Mouse (Mus musculus) induced T-regulatory cell, adult 2 months (primary cell): ENCODE data around the gene Fgfr2.

Source experiments
- DNase-seq: peaks from one replicate; pipeline ENCODE4 v3.0.0-alpha.2; 2012; ENCODE audit warnings: low read depth

The Fgfr2 gene

DNA sequence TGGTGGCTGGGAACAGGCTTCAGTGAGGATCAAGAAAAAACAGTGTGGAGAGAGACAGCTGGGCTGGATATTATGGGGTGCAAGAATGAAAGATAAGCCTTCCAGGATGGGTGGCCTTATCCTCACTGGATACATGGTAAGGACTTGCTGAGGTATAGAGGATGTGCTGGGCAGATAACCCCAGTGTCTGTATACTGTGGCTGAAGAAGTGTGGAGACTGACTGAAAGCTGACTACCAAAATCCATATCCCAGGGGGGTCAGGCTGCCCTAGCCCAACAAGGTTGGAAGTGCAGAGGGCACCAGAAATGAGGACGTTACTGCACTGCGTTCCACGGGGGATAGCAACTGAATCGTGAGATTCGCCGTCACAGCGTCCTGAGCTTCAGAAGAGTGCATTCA, 2742.8 kb downstream of the Fgfr2 start:
- no peak for DNase-seq

GRCm38 (mm10) chr7:130379886-130380285, 2743.3 kb downstream of the Fgfr2 start:
- DNase-seq, result no peak

- no peak for DNase-seq
These were observed 2744.8 kb downstream of the Fgfr2 start for GRCm38 (mm10) chr7:130378308-130378707.

GRCm38 (mm10) chr7:130374311-130374710, 2748.8 kb downstream of the Fgfr2 start:
- DNase-seq, result no peak

DNA sequence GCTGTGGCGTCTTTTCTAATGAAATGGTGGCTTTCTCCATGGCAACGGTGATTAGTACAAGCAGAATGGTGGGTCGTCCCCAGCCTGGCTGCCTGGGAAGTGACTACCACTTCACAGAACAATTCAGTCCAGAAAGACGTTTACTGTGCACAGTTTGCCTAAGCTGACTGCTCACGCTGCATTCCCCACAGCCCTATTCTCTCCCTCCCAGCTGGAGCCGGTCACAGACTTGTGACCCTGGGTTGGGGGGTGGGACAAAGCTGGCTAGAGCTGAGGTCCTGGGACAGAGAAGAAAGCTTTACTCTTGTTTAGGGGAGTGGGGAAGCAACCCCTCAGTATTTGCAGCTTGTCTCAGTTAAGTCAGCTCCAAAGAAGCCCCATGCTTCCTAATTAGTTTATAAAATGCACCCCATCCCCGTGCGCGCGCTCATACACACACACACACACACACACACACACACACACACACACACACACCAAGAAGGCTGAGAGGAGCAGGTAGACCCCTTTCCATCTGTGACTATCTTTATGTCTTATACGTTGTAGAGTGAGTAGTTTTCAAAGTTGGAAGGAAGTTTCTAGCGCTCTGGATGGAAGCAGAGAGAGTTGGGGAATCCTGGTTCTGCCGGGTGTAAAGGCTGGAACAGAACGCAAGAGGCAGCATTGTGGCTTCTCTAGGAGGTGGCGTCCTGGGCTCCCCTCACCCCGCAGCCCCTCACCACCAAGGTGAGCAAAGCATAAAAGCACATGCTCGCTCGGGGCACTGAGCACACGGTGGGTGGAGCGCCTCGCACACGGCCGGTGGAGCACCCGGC, 2754.1 kb downstream of the Fgfr2 start:
- no peak for DNase-seq

DNA sequence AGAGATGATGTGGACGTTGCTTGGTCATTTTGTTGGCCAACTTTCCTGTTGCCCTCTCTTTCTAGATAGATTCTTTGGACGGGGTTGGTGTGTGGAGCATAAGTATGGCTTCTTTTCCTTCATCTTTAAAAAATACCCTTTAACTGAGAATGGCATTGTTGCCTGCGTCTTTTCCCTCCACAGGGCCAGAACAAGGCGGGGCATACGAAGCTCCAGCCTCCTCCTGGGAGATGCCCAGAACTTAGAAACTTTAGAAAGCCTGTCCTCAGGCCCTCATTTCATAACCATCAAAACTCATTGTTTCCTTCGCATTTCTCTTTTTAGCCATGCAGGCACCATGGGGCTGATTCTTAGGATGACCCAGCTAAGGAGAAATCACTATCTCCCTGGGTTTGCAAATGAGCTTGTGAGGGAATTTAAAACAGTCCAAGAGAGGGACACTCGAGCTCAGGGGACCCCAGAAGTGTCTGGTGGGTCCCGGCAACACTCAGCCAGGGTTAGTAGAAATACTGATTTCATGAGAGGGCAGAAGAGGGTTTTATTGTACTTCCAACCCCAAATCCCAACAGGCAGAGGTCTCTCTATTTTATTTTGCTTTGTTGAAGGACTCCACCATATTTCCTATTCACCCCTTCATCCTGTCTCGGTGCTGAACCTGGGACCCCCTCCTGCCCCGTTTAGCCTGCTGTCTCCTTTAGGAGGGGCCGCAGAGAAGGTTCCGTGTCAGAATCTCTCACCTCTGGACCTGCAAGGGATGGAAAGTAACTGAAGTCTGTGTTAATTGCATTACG, 2754.9 kb downstream of the Fgfr2 start:
- no peak for DNase-seq

DNA sequence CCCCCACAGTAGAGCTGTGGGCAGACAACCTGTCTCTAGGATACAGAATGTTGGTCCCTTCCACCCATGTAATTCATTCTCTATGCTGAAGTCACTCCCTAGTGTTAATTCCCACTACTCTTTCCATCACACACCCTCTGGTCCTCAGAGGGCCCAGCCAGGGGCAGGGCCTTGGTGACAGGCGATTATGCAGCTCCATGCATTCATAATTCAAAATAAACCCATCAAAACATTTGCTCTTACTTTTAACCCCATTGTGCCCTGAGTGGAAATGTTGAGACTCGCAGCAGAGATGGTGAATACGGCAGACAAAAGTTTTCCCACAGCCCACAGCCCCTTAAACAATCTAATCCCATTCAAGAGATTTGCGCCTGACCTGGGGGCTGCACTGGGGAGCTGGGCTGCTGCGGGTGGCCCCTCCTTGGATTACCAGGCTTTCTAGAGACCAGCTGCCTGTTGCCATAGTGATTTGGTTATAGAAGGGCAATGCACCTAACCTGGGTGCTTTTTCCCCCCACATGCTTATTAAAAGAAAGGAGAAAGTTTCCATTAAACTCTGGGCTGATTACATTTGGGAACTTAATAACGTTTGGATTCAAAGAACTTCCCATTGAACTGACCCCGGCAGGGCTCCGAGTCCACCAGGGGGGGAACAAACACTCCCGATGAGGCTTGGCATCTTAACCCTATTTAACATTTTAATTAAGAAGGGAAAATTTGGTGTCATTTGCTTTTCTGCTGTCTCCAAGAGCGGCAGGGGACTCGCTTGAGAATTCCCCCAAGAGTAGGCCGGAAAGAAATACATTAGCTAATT, 2755.7 kb downstream of the Fgfr2 start:
- DNase-seq, result no peak

GRCm38 (mm10) chr7:130365711-130366110, 2757.4 kb downstream of the Fgfr2 start:
- no peak for DNase-seq

DNA sequence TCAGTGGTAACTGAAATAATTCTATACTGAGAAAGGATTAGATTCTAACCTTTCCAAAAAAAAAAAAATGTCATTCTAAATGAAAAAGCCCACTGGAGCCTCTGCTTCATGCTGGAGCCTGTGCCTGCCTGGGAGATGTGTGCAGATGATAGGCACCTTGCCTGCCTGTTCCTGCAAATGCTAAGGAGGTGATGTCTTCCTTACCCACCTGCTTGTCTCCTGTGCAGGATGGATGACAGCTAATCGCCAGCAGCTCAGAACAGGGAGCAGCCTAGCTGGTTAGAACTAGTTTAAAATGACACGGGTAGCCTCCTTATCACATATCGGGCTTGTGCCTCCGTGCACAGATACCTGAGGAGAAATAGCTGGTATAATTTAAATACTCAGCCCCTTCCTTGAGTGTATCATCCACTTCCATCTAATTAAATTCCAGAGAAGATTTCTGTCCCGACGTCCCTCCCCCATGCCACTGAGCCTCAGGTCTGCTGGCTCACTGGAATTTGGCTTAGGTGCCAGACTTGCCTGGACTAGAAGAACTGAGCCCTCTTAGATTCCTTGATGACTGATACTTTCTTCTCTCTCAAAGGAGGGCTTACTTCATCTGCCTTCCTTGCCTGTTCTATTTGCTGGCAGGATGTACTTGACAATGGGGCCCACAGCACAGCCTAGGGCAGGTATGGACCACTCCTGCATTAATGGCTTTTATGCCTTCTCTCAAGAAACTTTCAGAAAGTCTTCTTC, 2782.6 kb downstream of the Fgfr2 start:
- DNase-seq, result no peak

DNA sequence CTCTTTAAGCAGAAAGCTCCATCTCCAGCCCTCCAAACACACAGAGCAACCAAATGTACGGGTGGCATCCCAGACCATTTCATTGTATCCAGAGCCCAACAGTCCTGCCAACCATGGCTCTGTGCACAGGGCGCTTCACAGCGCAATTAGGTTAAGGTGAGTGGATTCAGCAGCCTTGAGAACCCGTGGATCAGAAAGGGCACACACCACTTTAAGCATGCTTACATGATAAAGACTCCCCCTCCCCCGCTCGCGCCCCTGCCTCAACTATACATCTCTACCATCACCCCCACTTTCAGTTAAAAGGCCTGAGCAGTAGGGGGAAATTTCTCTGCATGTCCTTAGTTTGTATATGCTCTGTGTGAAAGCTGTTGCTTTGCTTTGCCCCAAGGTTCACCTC, 2785.5 kb downstream of the Fgfr2 start:
- no peak for DNase-seq

DNA sequence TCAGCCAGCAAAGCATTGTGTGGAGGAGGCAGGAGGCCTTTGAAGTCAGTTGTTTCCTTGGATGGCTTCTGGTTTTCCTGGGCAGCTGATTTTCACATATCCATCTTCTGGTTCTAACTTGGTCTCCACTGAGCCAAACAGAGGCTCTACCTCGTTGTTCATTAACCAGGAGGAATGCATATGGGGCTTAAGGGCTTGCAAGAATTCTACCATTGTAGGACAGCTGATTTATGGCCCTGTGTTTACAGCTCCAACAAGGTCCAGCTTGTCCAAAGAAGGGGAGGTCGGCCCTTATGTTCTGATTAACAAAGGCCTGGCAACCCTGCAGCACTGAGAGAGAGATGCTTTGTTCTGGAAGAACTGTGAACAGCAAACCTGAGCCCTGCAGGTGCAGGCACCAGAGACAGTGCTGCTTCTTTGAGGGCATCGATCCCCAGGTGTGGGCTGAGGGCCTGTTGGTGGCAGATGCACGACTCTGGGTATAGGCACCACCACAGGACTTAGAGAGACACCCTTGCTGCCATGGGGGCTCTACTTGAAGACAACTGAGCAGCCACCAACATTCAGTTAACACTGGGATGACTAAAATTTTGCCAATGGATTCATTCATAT, 2787.6 kb downstream of the Fgfr2 start:
- no peak for DNase-seq

DNA sequence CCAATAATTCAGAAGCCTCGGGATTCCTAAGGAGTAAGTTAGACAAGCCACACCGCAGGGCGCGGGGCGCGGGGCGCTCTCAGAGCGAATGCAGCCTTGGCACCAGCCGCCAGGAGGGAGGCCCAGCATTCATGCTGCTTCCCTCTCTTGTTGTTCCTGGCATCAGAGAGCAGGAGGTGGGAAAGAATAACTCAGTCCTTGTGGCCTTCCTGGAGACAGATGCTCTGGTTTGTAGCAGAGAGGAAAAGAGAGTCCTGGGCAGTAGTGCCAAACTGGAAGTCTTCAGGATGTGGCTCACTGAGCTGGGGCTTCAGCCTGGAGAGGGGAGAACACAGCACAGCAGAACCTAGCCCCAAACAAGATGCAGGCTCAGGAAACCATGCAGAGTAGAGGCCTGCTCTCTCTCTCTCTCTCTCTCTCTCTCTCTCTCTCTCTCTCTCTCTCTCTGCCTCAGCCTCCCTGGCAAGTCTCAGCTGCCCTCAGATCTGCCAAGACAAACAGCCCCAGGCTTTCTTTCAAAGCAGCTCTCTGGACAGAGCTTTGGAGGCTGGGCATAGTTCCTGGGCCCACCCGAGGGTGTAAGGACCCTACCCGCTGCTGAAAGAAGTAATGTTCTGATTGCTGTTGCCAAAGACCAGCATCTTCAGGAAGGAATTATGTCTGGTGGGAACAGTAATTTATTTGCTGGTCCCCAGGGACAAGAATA, 2790.5 kb downstream of the Fgfr2 start:
- no peak for DNase-seq

- no peak for DNase-seq
These were observed 2795.4 kb downstream of the Fgfr2 start for GRCm38 (mm10) chr7:130327603-130328365.

GRCm38 (mm10) chr7:130325983-130326433, 2797.1 kb downstream of the Fgfr2 start:
- DNase-seq, result no peak

- no peak for DNase-seq
These were observed 2798.3 kb downstream of the Fgfr2 start for GRCm38 (mm10) chr7:130324716-130325401.

GRCm38 (mm10) chr7:130323766-130324165, 2799.4 kb downstream of the Fgfr2 start:
- no peak for DNase-seq

- DNase-seq, result no peak
These were observed 2803.2 kb downstream of the Fgfr2 start for GRCm38 (mm10) chr7:130319799-130320556.

- DNase-seq, result no peak
These were observed 2806.9 kb downstream of the Fgfr2 start for GRCm38 (mm10) chr7:130316294-130316693.
